Mouse (Mus musculus) thymus, adult 2 months (tissue): ENCODE results near the gene Ankrd11.

Experiments
- CTCF ChIP-seq: fragments of 200-500 bp; IDR thresholded peaks from 2 replicates; pipeline ENCODE4 v1.5.1; 2012; ENCODE audit warnings: mild to moderate bottlenecking, control low read depth, low read length, moderate library complexity, borderline replicate concordance; ENCODE audit not compliant: control insufficient read depth, poor library complexity, insufficient read depth; ENCODE audit errors: extremely low read depth
- POLR2A ChIP-seq: fragments of 200-500 bp; IDR thresholded peaks from 2 replicates; pipeline ENCODE4 v1.6.1; 2012; ENCODE audit warnings: mild to moderate bottlenecking, low read length, control low read depth, moderate library complexity; ENCODE audit not compliant: control insufficient read depth, poor library complexity, insufficient read depth; ENCODE audit errors: extremely low read depth

DNA sequence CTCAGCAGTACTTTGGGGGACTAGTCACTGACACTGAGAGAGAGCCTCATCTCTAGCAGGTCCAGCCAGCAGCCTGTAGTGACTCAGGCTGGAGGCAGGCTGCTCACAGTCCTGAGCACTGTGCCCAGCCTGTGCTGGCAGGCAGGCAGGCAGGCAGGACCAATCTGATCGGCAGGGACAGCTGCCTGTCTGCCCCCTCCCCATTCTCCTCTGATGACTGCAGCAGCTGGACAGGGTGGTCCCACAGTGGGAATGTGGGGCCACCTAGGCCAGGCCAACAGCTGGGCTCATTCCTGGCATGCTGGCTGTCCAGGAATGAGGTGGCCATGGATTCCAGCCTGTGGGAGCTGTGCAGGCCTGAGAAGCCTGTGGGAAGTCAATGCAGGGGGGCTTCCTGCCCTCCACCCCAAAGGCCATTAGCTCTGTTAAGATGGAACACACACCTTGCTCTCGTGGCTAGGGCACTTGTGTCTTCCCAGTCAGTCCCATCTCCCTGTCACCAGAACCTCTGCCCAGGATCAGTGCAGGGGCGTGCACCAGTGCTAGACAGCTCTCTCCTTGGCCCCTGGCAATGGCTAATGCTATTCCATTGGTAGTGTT lies 191.3 kb downstream of the Ankrd11 start:
- TF ChIP-seq POLR2A (no peak), CTCF (no peak)
